Mouse (Mus musculus) CD4-positive naive resting alpha-beta T cell, adult 76 days (primary cell): ENCODE data around the gene Krt78. TPM values are rescaled to one million over a fixed set of nuclear protein-coding genes. Genes with fewer than 3 reads are reported as not detected.

Experiments
- total RNA-seq: library from RNA; stranded (reverse); gene quantifications from one replicate; pipeline ENCODE4 v1.2.4, GENCODE M21; 2023

Krt78 gene
- not detected for total RNA-seq

GRCm38 (mm10) chr15:101954187-101954586, at the start of gene Krt78:
Gene Krt78 (minus strand): TSS chr15:101954287.

GRCm38 (mm10) chr15:101940274-101940829, 13.7 kb downstream of the Krt78 start, which contains the start of gene Krt79:
Gene Krt79 (minus strand): TSS chr15:101940324.

GRCm38 (mm10) chr15:101924635-101925034, 29.5 kb downstream of the Krt78 start, which contains the start of gene Krt4:
Gene Krt4 (minus strand): TSS chr15:101924735.

Other genes starting within 250 kb of the Krt78 start
- gene Krt5, start 241.4 kb downstream of the Krt78 start, total RNA-seq = not detected
- not detected for gene Krt71, start 211.2 kb downstream of the Krt78 start, total RNA-seq
- gene Krt72, start 167.8 kb downstream of the Krt78 start, total RNA-seq = not detected
- gene Krt73, start 151.9 kb downstream of the Krt78 start, total RNA-seq = not detected
- gene Krt2, start 136.1 kb downstream of the Krt78 start, total RNA-seq = not detected
- not detected for gene Krt1, start 103.5 kb downstream of the Krt78 start, total RNA-seq
- gene Krt77, start 84.6 kb downstream of the Krt78 start, total RNA-seq = not detected
- not detected for gene Krt76, start 61.4 kb downstream of the Krt78 start, total RNA-seq
- gene Krt4, start 29.6 kb downstream of the Krt78 start, total RNA-seq = 0.26 TPM
- not detected for gene Krt79, start 14.0 kb downstream of the Krt78 start, total RNA-seq
- gene Krt8, start 50.2 kb upstream of the Krt78 start, total RNA-seq = not detected
- gene Krt18, start 73.9 kb upstream of the Krt78 start, total RNA-seq = not detected
- 235 TPM for gene Eif4b, start 119.5 kb upstream of the Krt78 start, total RNA-seq
- gene Tns2, start 146.1 kb upstream of the Krt78 start, total RNA-seq = 2.1 TPM
- gene Spryd3, start 181.9 kb upstream of the Krt78 start, total RNA-seq = 36.0 TPM
- gene Igfbp6, start 190.1 kb upstream of the Krt78 start, total RNA-seq = not detected
- 1.1 TPM for gene Soat2, start 196.2 kb upstream of the Krt78 start, total RNA-seq
- 130 TPM for gene Zfp740, start 249.0 kb upstream of the Krt78 start, total RNA-seq